Mouse (Mus musculus) cortical plate, adult 2 months (tissue): ENCODE data around the gene Serpinb6a.

ENCODE experiments used
- CTCF ChIP-seq: fragments of 200-500 bp; IDR thresholded peaks from 2 replicates; pipeline ENCODE4 v1.5.1; 2011; ENCODE audit warnings: mild to moderate bottlenecking, control low read depth, low read length; ENCODE audit not compliant: insufficient read depth; ENCODE audit errors: extremely low read depth
- POLR2A ChIP-seq: fragments of 200-500 bp; IDR thresholded peaks from 2 replicates; pipeline ENCODE4 v1.6.1; 2011; ENCODE audit warnings: mild to moderate bottlenecking, low read length, control low read depth; ENCODE audit not compliant: insufficient read depth; ENCODE audit errors: extremely low read depth

DNA sequence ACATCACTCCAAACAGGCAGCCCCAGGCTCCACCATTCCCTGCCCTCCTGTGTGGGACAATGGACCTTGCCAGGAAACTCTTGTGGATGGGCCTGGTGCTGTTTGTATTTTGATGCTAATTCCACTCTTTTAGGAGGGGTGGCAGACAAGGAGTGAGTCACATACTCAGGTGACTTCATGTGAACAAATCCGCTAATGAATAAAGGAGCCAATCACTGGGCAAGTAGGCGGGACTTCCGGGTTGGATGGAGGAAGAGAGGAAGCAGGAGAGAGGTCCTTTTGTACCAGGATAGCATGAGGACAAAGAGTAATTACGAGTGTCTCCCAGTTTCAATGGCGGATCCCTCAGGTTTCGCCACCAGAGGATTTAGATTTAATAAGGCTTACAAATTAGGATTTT, 81.6 kb downstream of the Serpinb6a start:
- TF ChIP-seq POLR2A: no peak
- no peak for TF ChIP-seq CTCF
